Mouse (Mus musculus): ENCODE data around the gene Plxnc1.
A peak's percentile ranks its signal among the peaks of the same experiment; 100 is the strongest.

Gene Plxnc1

GRCm38 (mm10) chr10:94871102-94871501, 73.5 kb downstream of the Plxnc1 start:
- no peak for DNase-seq (ENCODE audit: low spot score in 2 of 2)

- no peak for DNase-seq (ENCODE audit: low spot score in 2 of 2)
Observed at GRCm38 (mm10) chr10:94866995-94867856, 77.4 kb downstream of the Plxnc1 start.

DNA sequence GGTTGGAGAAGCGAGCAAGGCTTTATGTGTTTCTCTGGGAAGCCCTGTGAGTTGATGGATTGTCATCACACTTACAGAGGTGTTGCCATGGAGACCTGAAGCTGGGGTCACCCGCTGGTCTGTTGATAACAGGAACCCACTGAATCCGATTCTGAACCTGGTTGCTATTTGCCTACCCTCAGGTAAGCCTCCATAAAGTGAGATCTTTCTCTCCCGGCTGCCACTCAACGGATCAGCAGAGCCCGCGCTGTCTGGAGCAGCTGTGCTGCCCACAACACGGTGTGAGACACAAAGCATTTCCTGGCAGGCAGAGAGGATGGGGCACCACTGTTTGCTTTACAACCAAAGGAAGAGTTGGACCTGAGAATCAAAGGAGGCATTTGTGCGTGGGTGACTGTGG, 79.4 kb downstream of the Plxnc1 start:
- no peak for DNase-seq (ENCODE audit: low spot score in 2 of 2)

DNA sequence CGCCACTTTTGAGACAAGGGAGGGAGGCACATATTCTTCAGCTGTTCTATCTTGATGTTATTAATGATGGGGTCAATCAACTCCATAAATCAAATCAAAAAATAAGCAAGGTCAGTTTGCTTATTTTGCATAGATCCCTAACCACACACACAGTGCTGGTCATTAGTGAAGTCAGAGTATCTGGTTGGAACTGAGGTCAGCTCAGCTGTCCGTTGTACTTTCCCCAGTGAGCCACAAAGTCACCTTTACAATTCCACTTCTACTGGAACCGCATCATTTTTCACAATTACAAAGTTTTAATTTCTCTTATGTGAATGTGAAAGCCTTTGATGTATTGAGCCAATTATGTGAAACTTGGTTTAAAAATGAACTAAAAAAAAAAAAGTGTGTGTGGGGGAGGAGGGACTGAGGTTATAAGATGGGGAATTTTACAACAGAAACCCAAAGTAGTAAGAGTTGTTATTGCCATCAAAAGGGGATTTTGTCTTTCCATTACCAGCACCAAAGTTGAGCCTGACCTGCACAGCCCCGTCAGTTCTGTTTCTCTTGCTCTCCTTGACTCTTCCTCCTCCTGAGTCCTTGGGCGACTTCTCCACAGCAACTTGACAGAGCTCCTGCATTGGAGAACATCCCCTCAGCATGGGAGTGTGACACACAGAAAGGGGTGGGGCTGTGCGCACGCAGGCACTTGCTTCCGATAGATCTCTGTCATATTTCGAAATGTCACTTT, 80.3 kb downstream of the Plxnc1 start:
- no peak for DNase-seq (ENCODE audit: low spot score in 2 of 2)

DNA sequence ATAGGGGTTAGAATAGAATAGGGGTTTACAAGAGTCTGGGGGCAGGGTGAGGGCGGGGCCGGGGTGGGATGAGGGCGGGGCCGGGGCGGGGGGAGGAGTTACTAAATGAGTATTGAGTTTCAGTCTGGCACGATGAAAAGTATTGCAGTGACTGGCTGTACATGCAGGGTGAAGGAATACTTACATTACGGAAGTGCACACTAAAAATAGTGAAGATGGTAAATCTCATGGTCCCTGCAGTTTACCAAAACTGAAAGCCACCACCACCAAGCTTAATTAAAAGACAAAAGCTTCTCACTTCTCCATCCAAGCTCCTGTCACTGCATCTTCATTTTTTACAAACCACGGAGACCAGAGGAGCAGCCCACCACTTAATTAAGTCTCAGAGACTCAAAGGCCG, 81.4 kb downstream of the Plxnc1 start:
- no peak for DNase-seq (ENCODE audit: low spot score in 2 of 2)

DNA sequence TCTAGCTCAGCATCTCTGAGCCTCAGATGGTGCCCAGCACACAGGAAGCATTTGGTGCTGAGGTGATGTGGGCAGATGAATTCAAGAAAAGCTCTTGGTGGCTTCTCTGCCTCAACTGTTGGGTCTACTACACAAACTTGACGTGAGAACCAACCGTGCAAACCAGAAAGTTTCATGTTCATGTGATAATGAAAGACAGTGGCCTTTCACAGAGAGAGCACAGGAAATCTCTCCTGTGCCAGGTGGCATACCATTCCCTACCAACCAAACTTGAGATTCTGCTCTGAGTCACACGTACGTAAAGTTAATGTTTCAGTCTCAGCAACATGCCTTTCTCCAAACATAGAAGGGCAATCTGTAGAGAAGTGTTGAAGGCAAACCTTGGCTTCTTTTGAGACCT, 83.8 kb downstream of the Plxnc1 start:
- no peak for DNase-seq (ENCODE audit: low spot score in 2 of 2)

DNA sequence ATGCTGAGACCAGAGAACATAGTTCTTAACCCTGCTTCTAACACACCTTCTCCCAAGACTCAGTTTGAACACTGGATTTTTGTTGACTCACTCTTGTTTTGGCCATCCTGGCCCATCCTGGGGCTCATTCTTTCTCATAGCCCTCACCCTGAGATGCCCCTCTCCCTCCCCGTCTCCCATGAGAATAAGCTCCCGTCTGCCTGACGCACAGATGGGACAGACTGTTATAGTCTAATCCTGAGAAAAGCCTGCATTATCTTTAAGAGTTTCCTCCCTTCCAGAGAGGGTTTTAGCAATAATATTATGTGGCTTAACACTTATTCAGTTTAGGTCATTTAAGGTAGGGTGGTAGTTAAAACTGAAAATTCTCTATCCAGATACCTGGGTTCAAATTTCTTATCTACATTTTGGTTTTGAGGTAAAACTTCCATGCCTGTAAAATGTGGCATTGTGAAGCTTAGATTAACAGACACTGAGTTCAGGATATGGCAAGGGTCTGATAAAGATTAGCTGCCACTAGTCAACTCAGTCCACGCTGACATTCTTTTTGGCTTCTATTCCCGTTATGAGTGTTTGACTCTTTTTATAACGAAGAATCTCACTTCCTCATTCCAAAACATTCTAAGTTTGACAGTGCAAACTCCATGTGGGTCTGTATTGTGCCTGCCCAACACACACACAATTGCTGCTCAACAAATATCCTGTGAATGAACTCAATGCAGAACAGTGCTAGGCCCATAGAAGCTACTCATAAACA, 86.2 kb downstream of the Plxnc1 start:
- no peak for DNase-seq (ENCODE audit: low spot score in 2 of 2)

DNA sequence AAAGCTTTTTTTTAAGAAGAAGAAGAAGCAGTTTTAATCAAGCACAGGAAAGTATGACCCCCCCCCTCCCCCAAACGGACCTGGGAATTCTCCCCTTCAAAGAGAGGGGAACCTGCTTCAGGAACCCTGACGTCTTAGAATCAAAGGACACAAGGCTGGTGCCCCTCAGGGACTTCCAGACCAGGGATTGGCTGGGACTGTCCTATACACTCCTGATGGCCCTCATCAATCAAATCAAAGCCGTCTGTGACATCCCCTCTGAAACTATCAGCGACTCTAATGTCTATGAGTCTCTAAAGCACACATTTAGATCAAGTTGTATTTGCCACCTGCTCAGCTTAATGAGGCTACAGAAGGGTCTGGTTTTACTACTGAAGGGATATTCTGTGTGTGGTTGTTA, 94.1 kb downstream of the Plxnc1 start:
- DNase-seq (ENCODE audit: low spot score in 2 of 2), result no peak

- DNase-seq (ENCODE audit: low spot score in 2 of 2), result no peak
Observed at GRCm38 (mm10) chr10:94849930-94850329, 94.7 kb downstream of the Plxnc1 start.

- no peak for DNase-seq (ENCODE audit: low spot score in 2 of 2)
Observed at GRCm38 (mm10) chr10:94849360-94849759, 95.3 kb downstream of the Plxnc1 start.

- no peak for DNase-seq (ENCODE audit: low spot score in 2 of 2)
Observed at GRCm38 (mm10) chr10:94848344-94848743, 96.3 kb downstream of the Plxnc1 start.

DNA sequence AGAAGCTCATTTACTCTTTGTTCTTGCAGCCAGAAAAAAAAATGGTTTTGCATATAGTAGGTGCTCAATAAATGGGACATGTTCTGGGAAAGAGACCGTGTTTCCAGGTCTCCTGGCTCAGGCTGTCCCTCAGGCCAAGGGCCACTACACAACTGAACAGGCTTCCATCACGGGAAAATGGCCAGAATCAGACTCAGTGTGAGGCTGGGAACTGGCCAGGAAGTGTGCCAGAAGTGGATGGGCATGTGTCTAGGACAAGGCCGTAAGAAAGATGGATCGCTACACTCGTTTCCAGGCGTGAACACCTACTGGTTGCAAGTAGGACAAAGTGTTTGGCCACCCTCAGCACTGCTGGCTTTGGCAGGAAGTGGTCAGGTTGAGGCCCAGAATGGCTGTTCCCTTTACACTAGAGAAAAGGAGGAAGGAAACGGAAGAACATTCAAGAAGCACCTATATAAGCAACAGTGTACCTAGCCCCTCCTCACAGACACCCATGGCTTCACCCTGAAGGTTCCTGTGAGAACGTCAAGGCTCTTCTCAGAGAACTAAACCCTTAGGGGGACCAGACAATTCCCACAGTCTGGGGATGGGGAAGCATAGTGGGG, 98.0 kb downstream of the Plxnc1 start:
- DNase-seq (ENCODE audit: low spot score in 2 of 2), result no peak

DNA sequence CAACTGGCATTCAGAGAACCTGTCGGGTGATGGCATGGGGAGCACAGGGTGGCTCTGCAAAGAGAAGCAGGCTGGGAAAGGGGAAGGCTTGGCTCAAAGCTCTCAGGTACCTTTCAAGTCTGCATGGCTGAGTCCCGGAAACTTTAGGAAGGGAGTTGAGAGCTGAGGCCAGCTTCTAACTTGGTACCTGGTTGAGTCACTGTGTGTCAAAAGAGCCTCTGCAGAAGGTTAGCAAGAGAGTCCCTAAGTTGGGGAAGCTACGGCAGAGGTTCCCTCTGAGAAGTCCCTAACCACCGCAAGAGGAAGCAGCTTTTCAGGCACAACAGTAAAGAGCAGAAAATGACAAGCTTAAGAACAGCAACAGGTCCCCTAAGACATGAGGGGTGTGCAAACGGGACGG, 99.9 kb downstream of the Plxnc1 start:
- DNase-seq (ENCODE audit: low spot score in 2 of 2), result no peak

GRCm38 (mm10) chr10:94835874-94836273, 108.8 kb downstream of the Plxnc1 start:
- DNase-seq (ENCODE audit: low spot score in 2 of 2), result no peak

- DNase-seq (ENCODE audit: low spot score in 2 of 2), result peak; percentile 31 to 37
Observed at GRCm38 (mm10) chr10:94829407-94829806, 115.2 kb downstream of the Plxnc1 start.

- no peak for DNase-seq (ENCODE audit: low spot score in 2 of 2)
Observed at GRCm38 (mm10) chr10:94828734-94829230, 115.9 kb downstream of the Plxnc1 start.

GRCm38 (mm10) chr10:94827890-94828733, 116.5 kb downstream of the Plxnc1 start:
- no peak for DNase-seq (ENCODE audit: low spot score in 2 of 2)

DNA sequence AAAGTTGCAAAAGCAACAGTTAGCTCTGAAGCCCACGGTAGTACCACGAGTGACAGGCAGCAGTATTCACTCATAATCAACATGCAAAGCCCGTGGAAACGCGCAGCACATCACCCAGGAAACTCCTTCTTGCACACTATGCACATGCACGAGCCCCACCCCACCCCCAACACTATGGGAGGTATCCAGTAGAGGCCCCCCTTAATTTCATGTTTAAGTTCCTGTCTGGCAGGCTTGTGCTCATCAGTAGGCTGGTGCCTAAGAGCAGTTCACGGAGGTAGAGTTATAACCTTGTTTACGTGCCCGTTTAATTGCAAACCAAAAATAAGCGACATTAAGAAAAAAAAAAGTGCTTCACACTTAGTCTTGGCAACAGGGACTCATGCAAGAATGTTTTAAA, 117.3 kb downstream of the Plxnc1 start:
- DNase-seq (ENCODE audit: low spot score in 2 of 2), result no peak

GRCm38 (mm10) chr10:94826436-94826835, 118.2 kb downstream of the Plxnc1 start:
- no peak for DNase-seq (ENCODE audit: low spot score in 2 of 2)

- no peak for DNase-seq (ENCODE audit: low spot score in 2 of 2)
Observed at GRCm38 (mm10) chr10:94825951-94826350, 118.7 kb downstream of the Plxnc1 start.
